Mouse (Mus musculus): ENCODE results near the gene Fam169a.

- TF ChIP-seq POLR2A (IDR thresholded peaks at IDR 0.05; ENCODE audit: borderline replicate concordance, extremely low read depth, low read depth, low read length) = no peak
- TF ChIP-seq CTCF (IDR thresholded peaks at IDR 0.05; ENCODE audit: insufficient read depth, low read length) = no peak
Observed at GRCm38 (mm10) chr13:97071626-97072241, 4.6 kb downstream of the Fam169a start.

All from lung, adult 2 months (tissue).